Mouse (Mus musculus) kidney, embryonic 14.5 days (tissue): Measurements from ENCODE around the gene Dtx1. TPM values are rescaled to one million over a fixed set of nuclear protein-coding genes. Genes with fewer than 3 reads are reported as not detected.

Source experiments
- ATAC-seq: fragments of 200-750 bp; cut with Nextera tagmentation; 2 replicates; pipeline ENCODE4 v1.8.0; 2017; ENCODE audit warnings: moderate number of reproducible peaks, mild to moderate bottlenecking, moderate TSS enrichment, moderate library complexity; ENCODE audit not compliant: low FRiP score, low TSS enrichment
- H3K27ac ChIP-seq: fragments of 300-500 bp; sonication (generic); 2 replicates; pipeline ENCODE4 v1.5.1; 2014; ENCODE audit warnings: low read depth, mild to moderate bottlenecking, low read length, moderate library complexity, mixed read lengths
- H3K27me3 ChIP-seq: fragments of 300-500 bp; sonication (generic); 2 replicates; pipeline ENCODE4 v1.6.1; 2014; ENCODE audit warnings: mild to moderate bottlenecking, low read length; ENCODE audit not compliant: control insufficient read depth, insufficient read depth
- H3K36me3 ChIP-seq: fragments of 300-500 bp; sonication (generic); 2 replicates; pipeline ENCODE4 v1.6.1; 2014; ENCODE audit warnings: low read length, mixed read lengths; ENCODE audit not compliant: control insufficient read depth, insufficient read depth
- H3K4me1 ChIP-seq: fragments of 300-500 bp; sonication (generic); 2 replicates; pipeline ENCODE4 v1.6.1; 2014; ENCODE audit warnings: low read length, mixed read lengths; ENCODE audit not compliant: control insufficient read depth, insufficient read depth
- H3K4me2 ChIP-seq: fragments of 300-500 bp; sonication (generic); replicated peaks from 2 replicates; pipeline ENCODE4 v1.6.1; 2014; ENCODE audit warnings: low read depth, mild to moderate bottlenecking, low read length
- H3K4me3 ChIP-seq: fragments of 300-500 bp; sonication (generic); 2 replicates; pipeline ENCODE4 v1.5.1; 2014; ENCODE audit warnings: mild to moderate bottlenecking, low read length
- H3K9ac ChIP-seq: fragments of 300-500 bp; sonication (generic); 2 replicates; pipeline ENCODE4 v1.6.1; 2014; ENCODE audit warnings: low read depth, mild to moderate bottlenecking, low read length, moderate library complexity
- H3K9me3 ChIP-seq: fragments of 300-500 bp; sonication (generic); 2 replicates; pipeline ENCODE4 v1.6.1; 2016; ENCODE audit warnings: low read length; ENCODE audit not compliant: control insufficient read depth
- WGBS: fragments of 180-500 bp; shearing (Covaris S2); extraction: QIAGEN DNeasy Blood & Tissue Kit; methylation state at CpG from one replicate; pipeline ENCODE4 v1.1.7; 2014; 5-methylcytosine and 5-hydroxymethylcytosine counted together
- polyA plus RNA-seq: library from polyadenylated mRNA; unstranded; fragments of >200 nt; fragmentation: Nextera tagmentation; extraction: Ambion mirVana; gene quantifications from 2 replicates; pipeline ENCODE4 v1.2.1, GENCODE M21; 2014

Dtx1 gene
- polyA plus RNA-seq, 1 experiment from 2014 or later: 7.3 TPM

DNA sequence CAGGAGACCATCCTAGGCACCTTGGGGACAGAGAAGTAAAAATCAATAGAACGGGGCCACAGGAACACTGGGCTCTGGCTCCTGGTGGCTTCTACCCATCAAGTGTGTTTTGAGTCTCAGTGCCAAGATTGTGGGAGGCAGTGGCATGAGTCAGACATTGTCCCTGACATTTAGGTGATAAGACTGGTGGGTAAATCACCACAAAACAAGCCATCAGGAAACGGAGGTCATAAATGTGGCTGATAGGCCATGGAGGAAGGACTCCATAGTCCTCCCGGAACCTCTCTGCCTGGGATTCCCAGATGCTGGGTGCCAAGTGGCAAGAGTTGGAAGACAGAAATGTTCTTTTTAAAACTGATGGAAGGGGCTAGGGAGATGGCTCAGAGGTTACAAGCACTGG lies 67.5 kb downstream of the Dtx1 start:
- no peak for ATAC-seq
- no peaks in the 10 kb centered on the region for H3K9me3 ChIP-seq
- H3K27ac ChIP-seq: no peak overlapping the region
- H3K27me3 ChIP-seq: peaks cover 17% of the 10 kb centered on the region
- WGBS: 67% methylated on average over 3 of the region's 3 CpGs
- H3K36me3 ChIP-seq: no peaks in the 10 kb centered on the region
- peaks cover 10% of the 10 kb centered on the region for H3K4me1 ChIP-seq
- H3K4me2 ChIP-seq: no peak overlapping the region
- no peak overlapping the region for H3K9ac ChIP-seq
- H3K4me3 ChIP-seq: no peak overlapping the region

DNA sequence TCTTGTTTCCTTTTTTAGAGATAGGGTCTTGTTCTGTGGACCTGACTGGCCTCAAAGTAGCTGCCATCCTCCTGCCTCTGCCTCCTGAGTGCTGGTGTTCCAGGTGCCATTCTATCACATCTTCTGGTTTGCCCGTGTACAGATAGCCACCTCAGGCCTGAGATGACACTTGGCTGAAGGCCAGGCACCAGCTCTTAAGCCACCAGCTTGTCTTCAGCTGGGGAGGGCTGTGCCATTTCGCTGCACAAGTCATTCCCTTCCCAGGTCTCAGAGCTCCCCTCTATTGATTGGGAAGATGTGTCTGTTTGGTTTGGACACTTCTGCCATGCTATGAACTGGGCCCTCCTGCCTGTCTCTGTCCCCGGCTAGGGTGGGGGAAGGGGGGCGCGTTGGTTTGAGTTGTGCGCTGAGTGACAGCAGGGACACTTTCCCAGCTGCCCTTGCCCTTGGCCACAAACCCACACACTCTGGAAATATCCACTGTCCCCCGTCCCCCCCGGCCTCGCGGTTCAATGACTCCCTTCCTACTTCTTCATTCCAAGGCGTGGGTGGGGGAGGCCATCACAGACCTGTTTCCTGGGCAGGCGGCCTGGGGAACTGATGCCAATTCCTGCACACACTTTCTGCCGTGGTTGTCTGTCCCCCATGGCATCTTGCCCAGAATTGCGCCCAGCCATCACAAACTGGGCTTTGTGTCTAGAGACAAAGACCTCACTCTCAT lies 68.2 kb downstream of the Dtx1 start:
- Histone ChIP-seq H3K36me3 (no peaks in the 10 kb centered on the region), H3K27ac (no peak overlapping the region), H3K27me3 (peaks cover 10% of the 10 kb centered on the region), H3K9ac (no peak overlapping the region), H3K9me3 (no peaks in the 10 kb centered on the region), H3K4me1 (peaks cover 4% of the 10 kb centered on the region; the same call in 1 of the 2 replicates), H3K4me2 (no peak overlapping the region), H3K4me3 (no peak overlapping the region)
- no peak for ATAC-seq
- 61% methylated on average over 14 of the region's 14 CpGs for WGBS

DNA sequence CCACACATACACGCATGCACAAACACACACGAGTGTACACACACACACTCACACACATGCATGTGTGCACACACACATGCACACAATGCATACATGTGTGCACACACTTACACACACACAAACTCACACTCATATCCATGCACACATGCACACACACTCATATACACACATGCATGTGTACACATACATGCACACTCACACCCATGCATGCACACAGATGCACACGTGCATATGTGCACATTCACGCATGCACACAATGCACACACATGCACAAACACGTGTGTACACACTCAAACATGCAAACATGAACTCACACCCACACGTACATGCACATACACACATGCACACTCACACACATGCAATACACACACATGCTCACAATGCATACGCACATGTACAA lies 71.6 kb downstream of the Dtx1 start:
- WGBS: 90% methylated on average over 7 of the region's 7 CpGs

DNA sequence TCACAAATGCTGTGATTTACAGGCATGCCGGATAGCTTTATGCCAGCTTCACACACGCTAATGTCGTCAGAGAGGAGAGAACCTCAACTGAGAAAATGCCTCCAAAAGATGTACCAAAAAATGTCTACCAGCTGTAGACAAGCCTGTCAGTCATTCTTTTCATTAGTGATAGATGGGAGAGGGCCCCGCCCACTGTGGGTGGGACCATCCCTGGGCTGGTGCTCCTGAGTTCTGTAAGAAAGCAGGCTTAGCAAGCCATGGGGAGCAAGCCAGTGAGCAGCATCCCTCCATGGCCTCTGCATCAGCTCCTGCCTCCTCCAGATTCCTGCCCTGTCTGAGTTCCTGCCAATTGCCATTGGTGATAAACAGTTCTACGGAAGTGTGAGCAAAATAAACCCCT lies 76.1 kb downstream of the Dtx1 start:
- 79% methylated on average over 5 of the region's 5 CpGs for WGBS
- Histone ChIP-seq H3K27ac (no peak overlapping the region), H3K4me1 (no peaks in the 10 kb centered on the region), H3K27me3 (no peaks in the 10 kb centered on the region), H3K4me2 (no peak overlapping the region), H3K36me3 (no peaks in the 10 kb centered on the region), H3K9ac (no peak overlapping the region), H3K9me3 (peaks cover 4% of the 10 kb centered on the region; the same call in 1 of the 2 replicates), H3K4me3 (no peak overlapping the region)
- ATAC-seq: no peak

More for the DNA sequence above, 71.6 kb downstream of the Dtx1 start:
- H3K4me2 ChIP-seq: no peak overlapping the region
- H3K4me1 ChIP-seq: no peaks in the 10 kb centered on the region
- no peaks in the 10 kb centered on the region for H3K9me3 ChIP-seq
- no peak overlapping the region for H3K9ac ChIP-seq
- no peak for ATAC-seq
- H3K36me3 ChIP-seq: no peaks in the 10 kb centered on the region
- no peak overlapping the region for H3K27ac ChIP-seq
- H3K27me3 ChIP-seq: no peaks in the 10 kb centered on the region
- H3K4me3 ChIP-seq: no peak overlapping the region

DNA sequence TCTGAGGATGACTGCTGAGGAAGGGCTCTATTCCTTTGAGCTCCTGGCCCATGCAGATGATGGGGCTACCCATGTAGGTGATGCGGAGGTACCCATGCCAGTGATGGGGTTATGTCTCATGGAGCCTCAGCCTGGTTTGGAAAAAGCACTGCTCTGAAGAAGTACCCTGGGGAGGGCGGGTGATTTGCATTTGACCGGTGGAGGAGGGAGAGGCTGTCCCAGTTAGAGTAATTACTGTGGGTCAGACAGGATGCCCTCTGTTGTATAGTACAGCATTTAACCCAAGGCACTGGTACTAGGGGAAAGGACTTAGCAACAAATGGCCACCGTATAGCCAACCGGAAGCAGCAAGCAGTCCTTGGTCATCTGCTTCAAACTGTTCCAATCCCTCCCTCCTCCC lies 76.9 kb downstream of the Dtx1 start:
- WGBS: 28% methylated on average over 5 of the region's 5 CpGs
- Histone ChIP-seq H3K27ac (no peak overlapping the region), H3K4me2 (no peak overlapping the region)

DNA sequence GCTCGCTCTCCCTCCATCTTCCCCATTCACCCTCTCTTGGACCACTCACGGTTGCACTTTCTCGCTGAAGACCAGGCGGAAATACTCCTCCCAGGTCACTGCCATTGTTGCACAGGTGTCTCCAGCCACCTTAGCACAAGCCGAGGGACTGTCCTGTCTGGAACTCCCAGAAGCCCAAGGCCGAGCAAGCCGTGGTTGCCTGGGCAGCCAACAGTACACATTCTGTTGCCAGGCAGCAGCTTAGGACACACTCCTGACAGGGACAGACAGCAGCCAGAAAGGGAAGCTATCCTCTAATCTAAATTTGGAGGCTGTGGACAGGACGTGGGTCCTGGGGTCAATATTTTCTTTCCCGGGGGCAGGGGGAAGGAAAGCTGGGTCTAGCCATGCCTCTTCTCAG lies 77.6 kb downstream of the Dtx1 start, which contains the start of gene Cfap73:
Cfap73 (minus strand) TSS at position 105 of the 400 bp plus-strand sequence.
- H3K9me3 ChIP-seq: peaks cover 4% of the 10 kb centered on the region; the same call in 1 of the 2 replicates
- no peak for ATAC-seq
- 56% methylated on average over 9 of the region's 9 CpGs for WGBS
- no peaks in the 10 kb centered on the region for H3K36me3 ChIP-seq
- no peaks in the 10 kb centered on the region for H3K27me3 ChIP-seq
- H3K27ac ChIP-seq: no peak within 1 kb of the TSS
- no peak within 1 kb of the TSS for H3K4me3 ChIP-seq
- H3K4me1 ChIP-seq: no peaks in the 10 kb centered on the region
- H3K9ac ChIP-seq: no peak within 1 kb of the TSS
- H3K4me2 ChIP-seq: no peak within 1 kb of the TSS

More for the DNA sequence above, 76.9 kb downstream of the Dtx1 start:
- Histone ChIP-seq H3K9me3 (peaks cover 4% of the 10 kb centered on the region; the same call in 1 of the 2 replicates), H3K36me3 (no peaks in the 10 kb centered on the region), H3K4me3 (no peak overlapping the region), H3K4me1 (no peaks in the 10 kb centered on the region), H3K27me3 (no peaks in the 10 kb centered on the region), H3K9ac (no peak overlapping the region)
- ATAC-seq: no peak

DNA sequence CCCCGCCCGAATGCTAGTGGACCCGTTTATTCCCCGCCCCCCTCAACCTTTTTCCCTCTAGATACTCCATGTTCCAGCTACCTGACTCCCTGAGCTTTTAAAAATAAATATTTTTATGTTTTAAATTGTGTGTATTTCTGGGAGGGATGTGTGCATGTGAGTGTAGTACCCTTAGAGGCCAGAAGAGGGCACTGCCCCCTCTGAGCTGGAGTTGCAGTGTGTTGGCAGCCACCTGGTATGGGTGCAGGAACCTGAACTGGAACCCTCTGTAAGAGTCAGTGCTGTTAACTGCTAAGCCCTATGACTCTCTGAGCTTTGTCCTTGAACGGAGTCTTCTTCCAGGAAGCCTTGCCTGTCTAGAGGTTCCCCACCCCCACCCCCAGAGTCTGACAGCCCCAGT lies 79.8 kb downstream of the Dtx1 start:
- WGBS: 88% methylated on average over 5 of the region's 5 CpGs
- Histone ChIP-seq H3K9ac (no peak overlapping the region), H3K27me3 (no peaks in the 10 kb centered on the region), H3K4me3 (no peak overlapping the region), H3K9me3 (peaks cover 4% of the 10 kb centered on the region; the same call in 1 of the 2 replicates), H3K27ac (no peak overlapping the region), H3K4me1 (no peaks in the 10 kb centered on the region), H3K4me2 (no peak overlapping the region), H3K36me3 (peaks cover 13% of the 10 kb centered on the region)
- ATAC-seq: no peak

DNA sequence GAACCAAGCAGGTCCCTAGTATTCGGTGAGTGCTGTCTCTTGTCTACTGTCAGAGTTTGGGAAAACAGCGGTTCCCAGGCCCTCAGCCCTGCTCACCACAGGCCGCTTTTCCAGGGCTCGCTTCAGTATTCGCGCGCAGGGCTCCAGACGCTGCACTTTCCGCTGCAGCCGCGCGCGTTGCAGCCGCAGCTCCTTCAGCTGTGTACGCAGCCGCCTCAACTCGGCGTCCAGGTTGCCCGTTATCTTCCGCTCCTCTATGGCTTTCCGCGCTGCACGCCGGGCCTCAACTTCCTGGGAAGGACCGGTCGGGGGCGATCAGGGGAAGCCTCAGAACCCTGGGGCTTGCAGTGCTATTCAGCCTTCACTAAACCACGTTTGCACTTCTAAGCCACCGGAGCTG lies 80.6 kb downstream of the Dtx1 start:
- no peak overlapping the region for H3K9ac ChIP-seq
- no peaks in the 10 kb centered on the region for H3K27me3 ChIP-seq
- H3K4me2 ChIP-seq: peak overlapping the region; percentile 40
- 7% methylated on average over 29 of the region's 29 CpGs for WGBS
- no peak overlapping the region for H3K27ac ChIP-seq
- H3K4me1 ChIP-seq: no peaks in the 10 kb centered on the region
- H3K4me3 ChIP-seq: peak overlapping the region; percentile 11; the same call in 1 of the 2 replicates
- H3K9me3 ChIP-seq: peaks cover 4% of the 10 kb centered on the region; the same call in 1 of the 2 replicates
- no peak for ATAC-seq
- peaks cover 17% of the 10 kb centered on the region for H3K36me3 ChIP-seq
